Mouse (Mus musculus): ENCODE measurements around the gene Taar5. TPM values are rescaled to one million over a fixed set of nuclear protein-coding genes. Genes with fewer than 3 reads are reported as not detected.

Taar5 gene
- polyA plus RNA-seq (2011; ENCODE audit: insufficient read depth, insufficient read length, low replicate concordance, missing spikeins): not detected in 2 replicates

GRCm38 (mm10) chr10:23970656-23971165 lies at the start of gene Taar5:
Taar5 (plus strand) TSS chr10:23970706.
- H3K4me3 ChIP-seq (replicated peaks; ENCODE audit: control insufficient read depth, low read depth, low read length): no peak within 1 kb of the TSS
- WGBS: 79% methylated on average over 11 of the region's 11 CpGs
- H3K4me1 ChIP-seq (ENCODE audit: control insufficient read depth, insufficient read depth, low read length): no peaks in the 10 kb centered on the region
- H3K27ac ChIP-seq (ENCODE audit: control insufficient read depth, insufficient read depth, low read depth, low read length, poor library complexity): no peak within 1 kb of the TSS
- no peak for TF ChIP-seq POLR2A (IDR thresholded peaks at IDR 0.05; ENCODE audit: borderline replicate concordance, control insufficient read depth, low read depth, low read length)
- TF ChIP-seq CTCF (IDR thresholded peaks at IDR 0.05; ENCODE audit: control insufficient read depth, insufficient read depth, low read length): no peak

GRCm38 (mm10) chr10:23922468-23922867 lies 48.0 kb upstream of the Taar5 start:
- 81% methylated on average over 3 of the region's 3 CpGs for WGBS
- no peak overlapping the region for H3K27ac ChIP-seq (ENCODE audit: control insufficient read depth, insufficient read depth, low read depth, low read length, poor library complexity)
- TF ChIP-seq CTCF (IDR thresholded peaks at IDR 0.05; ENCODE audit: control insufficient read depth, insufficient read depth, low read length) (no peak), POLR2A (IDR thresholded peaks at IDR 0.05; ENCODE audit: borderline replicate concordance, control insufficient read depth, low read depth, low read length) (no peak)

GRCm38 (mm10) chr10:23923941-23924340 lies 46.6 kb upstream of the Taar5 start:
- WGBS: 72% methylated on average over 2 of the region's 2 CpGs
- TF ChIP-seq CTCF (IDR thresholded peaks at IDR 0.05; ENCODE audit: control insufficient read depth, insufficient read depth, low read length) (no peak), POLR2A (IDR thresholded peaks at IDR 0.05; ENCODE audit: borderline replicate concordance, control insufficient read depth, low read depth, low read length) (no peak)
- no peak overlapping the region for H3K4me3 ChIP-seq (replicated peaks; ENCODE audit: control insufficient read depth, low read depth, low read length)
- no peak overlapping the region for H3K27ac ChIP-seq (ENCODE audit: control insufficient read depth, insufficient read depth, low read depth, low read length, poor library complexity)
- no peaks in the 10 kb centered on the region for H3K4me1 ChIP-seq (ENCODE audit: control insufficient read depth, insufficient read depth, low read length)

More at GRCm38 (mm10) chr10:23922468-23922867, 48.0 kb upstream of the Taar5 start:
- no peaks in the 10 kb centered on the region for H3K4me1 ChIP-seq (ENCODE audit: control insufficient read depth, insufficient read depth, low read length)
- no peak overlapping the region for H3K4me3 ChIP-seq (replicated peaks; ENCODE audit: control insufficient read depth, low read depth, low read length)

- H3K27ac ChIP-seq (ENCODE audit: control insufficient read depth, insufficient read depth, low read depth, low read length, poor library complexity): no peak overlapping the region
- WGBS: 43% methylated on average over 4 of the region's 4 CpGs
- H3K4me3 ChIP-seq (replicated peaks; ENCODE audit: control insufficient read depth, low read depth, low read length): no peak overlapping the region
- no peaks in the 10 kb centered on the region for H3K4me1 ChIP-seq (ENCODE audit: control insufficient read depth, insufficient read depth, low read length)
- TF ChIP-seq POLR2A (IDR thresholded peaks at IDR 0.05; ENCODE audit: borderline replicate concordance, control insufficient read depth, low read depth, low read length) (no peak), CTCF (IDR thresholded peaks at IDR 0.05; ENCODE audit: control insufficient read depth, insufficient read depth, low read length) (no peak)
These were observed 32.9 kb upstream of the Taar5 start for GRCm38 (mm10) chr10:23937613-23938012.

- TF ChIP-seq CTCF (IDR thresholded peaks at IDR 0.05; ENCODE audit: control insufficient read depth, insufficient read depth, low read length) (no peak), POLR2A (IDR thresholded peaks at IDR 0.05; ENCODE audit: borderline replicate concordance, control insufficient read depth, low read depth, low read length) (no peak)
- 81% methylated on average over 6 of the region's 6 CpGs for WGBS
- no peak within 1 kb of the TSS for H3K4me3 ChIP-seq (replicated peaks; ENCODE audit: control insufficient read depth, low read depth, low read length)
- H3K27ac ChIP-seq (ENCODE audit: control insufficient read depth, insufficient read depth, low read depth, low read length, poor library complexity): no peak within 1 kb of the TSS
- no peaks in the 10 kb centered on the region for H3K4me1 ChIP-seq (ENCODE audit: control insufficient read depth, insufficient read depth, low read length)
These were observed 32.2 kb upstream of the Taar5 start, which contains the start of gene Taar2 for GRCm38 (mm10) chr10:23938312-23938711. Taar2 (plus strand) TSS chr10:23938572.

GRCm38 (mm10) chr10:23942465-23942864 lies 28.0 kb upstream of the Taar5 start:
- Histone ChIP-seq H3K4me3 (replicated peaks; ENCODE audit: control insufficient read depth, low read depth, low read length) (no peak overlapping the region), H3K27ac (ENCODE audit: control insufficient read depth, insufficient read depth, low read depth, low read length, poor library complexity) (no peak overlapping the region), H3K4me1 (ENCODE audit: control insufficient read depth, insufficient read depth, low read length) (no peaks in the 10 kb centered on the region)
- 70% methylated on average over 5 of the region's 5 CpGs for WGBS
- TF ChIP-seq CTCF (IDR thresholded peaks at IDR 0.05; ENCODE audit: control insufficient read depth, insufficient read depth, low read length): peak; percentile 49
- no peak for TF ChIP-seq POLR2A (IDR thresholded peaks at IDR 0.05; ENCODE audit: borderline replicate concordance, control insufficient read depth, low read depth, low read length)

GRCm38 (mm10) chr10:23948026-23948425 lies 22.5 kb upstream of the Taar5 start:
- H3K4me1 ChIP-seq (ENCODE audit: control insufficient read depth, insufficient read depth, low read length): no peaks in the 10 kb centered on the region
- H3K4me3 ChIP-seq (replicated peaks; ENCODE audit: control insufficient read depth, low read depth, low read length): no peak overlapping the region
- no peak overlapping the region for H3K27ac ChIP-seq (ENCODE audit: control insufficient read depth, insufficient read depth, low read depth, low read length, poor library complexity)
- 47% methylated on average over 7 of the region's 7 CpGs for WGBS
- TF ChIP-seq CTCF (IDR thresholded peaks at IDR 0.05; ENCODE audit: control insufficient read depth, insufficient read depth, low read length) (no peak), POLR2A (IDR thresholded peaks at IDR 0.05; ENCODE audit: borderline replicate concordance, control insufficient read depth, low read depth, low read length) (no peak)

DNA sequence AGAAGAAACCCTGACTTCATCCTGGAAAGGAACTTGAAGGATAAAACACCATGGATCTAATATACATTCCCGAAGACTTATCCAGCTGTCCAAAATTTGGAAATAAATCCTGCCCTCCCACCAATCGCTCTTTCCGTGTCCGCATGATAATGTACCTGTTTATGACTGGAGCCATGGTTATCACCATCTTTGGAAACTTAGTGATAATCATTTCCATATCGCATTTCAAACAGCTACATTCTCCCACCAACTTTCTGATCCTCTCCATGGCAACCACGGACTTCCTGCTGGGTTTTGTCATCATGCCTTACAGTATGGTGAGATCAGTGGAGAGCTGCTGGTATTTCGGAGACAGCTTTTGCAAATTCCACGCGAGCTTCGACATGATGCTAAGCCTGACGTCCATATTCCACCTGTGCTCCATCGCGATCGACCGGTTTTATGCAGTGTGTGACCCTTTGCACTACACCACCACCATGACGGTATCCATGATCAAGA lies 20.9 kb upstream of the Taar5 start, which contains the start of gene Taar3:
TSS of gene Taar3 (plus strand) at position 51 of the 498 bp plus-strand sequence.
- no peak within 1 kb of the TSS for H3K27ac ChIP-seq (ENCODE audit: control insufficient read depth, insufficient read depth, low read depth, low read length, poor library complexity)
- H3K4me3 ChIP-seq (replicated peaks; ENCODE audit: control insufficient read depth, low read depth, low read length): no peak within 1 kb of the TSS
- no peaks in the 10 kb centered on the region for H3K4me1 ChIP-seq (ENCODE audit: control insufficient read depth, insufficient read depth, low read length)
- 86% methylated on average over 16 of the region's 16 CpGs for WGBS
- TF ChIP-seq CTCF (IDR thresholded peaks at IDR 0.05; ENCODE audit: control insufficient read depth, insufficient read depth, low read length) (no peak), POLR2A (IDR thresholded peaks at IDR 0.05; ENCODE audit: borderline replicate concordance, control insufficient read depth, low read depth, low read length) (no peak)
